Mouse (Mus musculus): ENCODE results near the gene Glis1.

DNA sequence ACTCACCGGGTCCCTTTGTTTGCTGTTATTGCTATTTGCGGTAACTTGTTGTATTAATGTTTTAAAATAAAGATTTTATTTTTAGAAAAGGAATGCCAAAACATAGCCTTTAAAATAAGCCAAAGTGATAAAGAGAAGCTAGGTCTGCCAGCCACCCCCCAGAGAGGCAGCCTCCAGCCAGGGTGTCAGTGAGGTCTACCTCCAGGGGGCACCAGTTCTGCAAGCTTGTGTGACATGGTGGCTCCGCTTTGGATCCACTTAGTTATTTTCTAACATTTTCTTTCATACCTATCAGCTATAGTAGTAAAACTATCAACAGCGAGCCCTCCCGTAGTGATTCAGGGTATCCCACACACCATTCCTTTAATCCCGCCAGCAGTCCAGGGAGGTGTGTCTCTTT is 14.1 kb downstream of the Glis1 start:
- TF ChIP-seq HCFC1 (IDR thresholded peaks at IDR 0.05; ENCODE audit: borderline replicate concordance, insufficient read depth, low read length) (no peak), ZC3H11A (IDR thresholded peaks at IDR 0.05; ENCODE audit: borderline replicate concordance, low read depth, low read length) (no peak), ZNF384 (IDR thresholded peaks at IDR 0.05; ENCODE audit: low read depth, low read length) (no peak), MAFK (IDR thresholded peaks at IDR 0.05; ENCODE audit: insufficient read depth, low read depth, low read length) (no peak), CHD2 (IDR thresholded peaks at IDR 0.05; ENCODE audit: low read depth, low read length) (no peak)

Data from ES-E14 (cell line).